Mouse (Mus musculus) heart, adult 2 months (tissue): Measurements from ENCODE around the gene Hipk3. TPM values are rescaled to one million over a fixed set of nuclear protein-coding genes. Genes with fewer than 3 reads are reported as not detected.

Source experiments
- DNase-seq, 2 experiments: peaks; one replicate each; pipeline ENCODE4 v3.0.0; 2021
- H3K27ac ChIP-seq: fragments of 200-600 bp; 2 replicates; pipeline ENCODE4 v1.8.1; 2022
- H3K27me3 ChIP-seq: fragments of 200-500 bp; 2 replicates; pipeline ENCODE4 v1.6.1; 2012; ENCODE audit warnings: mild to moderate bottlenecking, low read length, inconsistent platforms, mixed read lengths; ENCODE audit not compliant: control insufficient read depth, insufficient read depth
- H3K36me3 ChIP-seq: fragments of 200-500 bp; 2 replicates; pipeline ENCODE4 v1.6.1; 2012; ENCODE audit warnings: low read length, inconsistent platforms; ENCODE audit not compliant: control insufficient read depth, insufficient read depth
- H3K4me1 ChIP-seq: fragments of 200-500 bp; 2 replicates; pipeline ENCODE4 v1.6.1; 2011; ENCODE audit warnings: low read length; ENCODE audit not compliant: control insufficient read depth, insufficient read depth
- H3K4me3 ChIP-seq: fragments of 200-600 bp; 2 replicates; pipeline ENCODE4 v1.8.1; 2022
- H3K79me2 ChIP-seq: fragments of 200-500 bp; replicated peaks from 2 replicates; pipeline ENCODE4 v1.6.1; 2012; ENCODE audit warnings: mild to moderate bottlenecking, inconsistent platforms, low read length, moderate library complexity, mixed read lengths; ENCODE audit not compliant: control insufficient read depth, insufficient read depth
- H3K9ac ChIP-seq: fragments of 200-500 bp; 2 replicates; pipeline ENCODE4 v1.6.1; 2012; ENCODE audit warnings: low read depth, mild to moderate bottlenecking, control low read depth, inconsistent platforms, low read length, mixed read lengths
- CTCF ChIP-seq: fragments of 200-600 bp; IDR thresholded peaks from 2 replicates; pipeline ENCODE4 v1.8.1; 2022; ENCODE audit warnings: antibody characterized with exemption, mild to moderate bottlenecking, moderate library complexity
- EP300 ChIP-seq: fragments of 200-500 bp; IDR thresholded peaks from 2 replicates; pipeline ENCODE4 v1.6.1; 2011; ENCODE audit warnings: low read depth, low read length, control low read depth; ENCODE audit not compliant: insufficient read depth
- POLR2A ChIP-seq: fragments of 200-500 bp; IDR thresholded peaks from 2 replicates; pipeline ENCODE4 v1.6.1; 2011; ENCODE audit warnings: mild to moderate bottlenecking, low read depth, low read length, control low read depth; ENCODE audit not compliant: insufficient read depth
- WGBS: fragments of 180-500 bp; shearing (Covaris S2); methylation state at CpG from one replicate; pipeline ENCODE4 v1.1.7; 2018; 5-methylcytosine and 5-hydroxymethylcytosine counted together
- intact Hi-C: fragments of 180-260 bp; cut with DNase I; formaldehyde crosslinking; loops from one replicate; pipeline ENCODE4 v1.15.1; 2025
- polyA plus RNA-seq: library from polyadenylated mRNA; depleted of rRNA; stranded (reverse); fragments of >200 nt; gene quantifications from 2 replicates; pipeline ENCODE4 v1.2.3, GENCODE M21; 2012
- total RNA-seq, 2 experiments: library from RNA; stranded (reverse); gene quantifications; 2 replicates each; pipeline ENCODE4 v1.2.3; 2021

Hipk3 gene
- total and polyA plus RNA-seq, 3 experiments, result 66.9 to 229 (median 206) TPM

- 71% methylated on average over 8 of the region's 8 CpGs for WGBS
- Histone ChIP-seq H3K27me3 (no peaks in the 10 kb centered on the region), H3K9ac (no peak overlapping the region), H3K4me1 (peaks cover 36% of the 10 kb centered on the region), H3K79me2 (peaks cover 18% of the 10 kb centered on the region), H3K36me3 (peaks cover 64% of the 10 kb centered on the region), H3K4me3 (no peak overlapping the region), H3K27ac (peak overlapping the region; percentile 1; the same call in 1 of the 2 replicates)
- intact Hi-C loops, result no loop called here
- TF ChIP-seq EP300, result no peak
- no peak for TF ChIP-seq CTCF
- no peak for TF ChIP-seq POLR2A
- DNase-seq, result no peak
Measured at GRCm38 (mm10) chr2:104458569-104459332, 35.5 kb downstream of the Hipk3 start.

- TF ChIP-seq CTCF (no peak), EP300 (no peak), POLR2A (no peak)
- WGBS, result 12% methylated on average over 3 of the region's 3 CpGs
- peaks cover 33% of the 10 kb centered on the region for H3K4me1 ChIP-seq
- peaks cover 14% of the 10 kb centered on the region for H3K79me2 ChIP-seq
- H3K4me3 ChIP-seq, result no peak overlapping the region
- H3K9ac ChIP-seq, result no peak overlapping the region
- H3K27ac ChIP-seq, result peak overlapping the region; percentile 24
- peaks cover 58% of the 10 kb centered on the region for H3K36me3 ChIP-seq
- no peaks in the 10 kb centered on the region for H3K27me3 ChIP-seq
- intact Hi-C loops, result no loop called here
- no peak for DNase-seq
Measured at GRCm38 (mm10) chr2:104457106-104457505, 37.1 kb downstream of the Hipk3 start.

GRCm38 (mm10) chr2:104450685-104451084 lies 43.6 kb downstream of the Hipk3 start:
- Histone ChIP-seq H3K36me3 (peaks cover 60% of the 10 kb centered on the region), H3K9ac (peak overlapping the region; percentile 34), H3K4me3 (no peak overlapping the region), H3K27me3 (no peaks in the 10 kb centered on the region), H3K79me2 (peaks cover 11% of the 10 kb centered on the region), H3K4me1 (peaks cover 29% of the 10 kb centered on the region), H3K27ac (peak overlapping the region; percentile 80)
- 21% methylated on average over 3 of the region's 3 CpGs for WGBS
- TF ChIP-seq POLR2A, result no peak
- no peak for TF ChIP-seq CTCF
- no peak for TF ChIP-seq EP300
- intact Hi-C loops, result no loop called here
- DNase-seq, result no peak

GRCm38 (mm10) chr2:104449191-104449590 lies 45.1 kb downstream of the Hipk3 start:
- no peak overlapping the region; the same call in 1 of the 2 replicates for H3K9ac ChIP-seq
- peak overlapping the region; percentile 80 for H3K27ac ChIP-seq
- intact Hi-C loops, result loop anchor here (10.0 kb wide), 2 partner anchors 206 to 366 kb away; partner anchors contain the start of gene Qser1

GRCm38 (mm10) chr2:104448201-104448600 lies 46.0 kb downstream of the Hipk3 start:
- TF ChIP-seq POLR2A (no peak), EP300 (no peak), CTCF (no peak)
- Histone ChIP-seq H3K9ac (peak overlapping the region; percentile 30; the same call in 1 of the 2 replicates), H3K4me3 (no peak overlapping the region), H3K4me1 (peaks cover 24% of the 10 kb centered on the region), H3K79me2 (peaks cover 11% of the 10 kb centered on the region), H3K27me3 (no peaks in the 10 kb centered on the region), H3K27ac (peak overlapping the region; percentile 80), H3K36me3 (peaks cover 43% of the 10 kb centered on the region)
- intact Hi-C loops, result loop anchor here (10.0 kb wide), 2 partner anchors 207 to 367 kb away; partner anchors contain the start of gene Qser1
- no peak for DNase-seq
- 46% methylated on average over 4 of the region's 4 CpGs for WGBS

More at GRCm38 (mm10) chr2:104449191-104449590, 45.1 kb downstream of the Hipk3 start:
- WGBS, result 40% methylated on average over 1 of the region's 1 CpGs
- TF ChIP-seq POLR2A, result no peak
- no peak for TF ChIP-seq EP300
- no peak for TF ChIP-seq CTCF
- Histone ChIP-seq H3K27me3 (no peaks in the 10 kb centered on the region), H3K36me3 (peaks cover 49% of the 10 kb centered on the region), H3K4me3 (no peak overlapping the region), H3K4me1 (peaks cover 24% of the 10 kb centered on the region), H3K79me2 (peaks cover 11% of the 10 kb centered on the region)
- no peak for DNase-seq

GRCm38 (mm10) chr2:104446016-104446415 lies 48.2 kb downstream of the Hipk3 start:
- no peak for DNase-seq
- Histone ChIP-seq H3K4me1 (peaks cover 19% of the 10 kb centered on the region), H3K27me3 (no peaks in the 10 kb centered on the region), H3K9ac (no peak overlapping the region), H3K36me3 (peaks cover 30% of the 10 kb centered on the region), H3K4me3 (no peak overlapping the region), H3K79me2 (peaks cover 10% of the 10 kb centered on the region), H3K27ac (peak overlapping the region; percentile 60; the same call in 1 of the 2 replicates)
- TF ChIP-seq CTCF (no peak), EP300 (no peak), POLR2A (no peak)
- 40% methylated on average over 1 of the region's 1 CpGs for WGBS
- intact Hi-C loops, result loop anchor here (1.0 to 10.0 kb wide), 3 partner anchors 47 to 369 kb away; partner anchors contain the start of gene Qser1
